Mouse (Mus musculus) megakaryocyte, embryonic 14.5 days (primary cell): ENCODE data around the gene Kbtbd8.

Experiments
- FLI1 ChIP-seq: IDR thresholded peaks from 2 replicates; pipeline ENCODE4 v1.6.1; 2012; ENCODE audit warnings: low read length, inconsistent platforms, mixed read lengths
- GATA1 ChIP-seq: IDR thresholded peaks from 3 replicates; pipeline ENCODE4 v1.6.1; 2012; ENCODE audit warnings: mixed read lengths, low read length, inconsistent platforms, borderline replicate concordance

- no peak for TF ChIP-seq GATA1
- no peak for TF ChIP-seq FLI1
These were observed 5.0 kb upstream of the Kbtbd8 start for GRCm38 (mm10) chr6:95112015-95112414.
